Mouse (Mus musculus) brain, embryonic 14.5 days (tissue): ENCODE results near the gene BC004004.
A peak's percentile ranks its signal among the peaks of the same experiment; 100 is the strongest.

Source experiments
- CTCF ChIP-seq: fragments of 200-500 bp; IDR thresholded peaks from 2 replicates; pipeline ENCODE4 v1.5.1; 2012; ENCODE audit warnings: inconsistent platforms, mild to moderate bottlenecking, moderate library complexity, borderline replicate concordance; ENCODE audit not compliant: insufficient read depth, insufficient read length; ENCODE audit errors: extremely low read depth
- POLR2A ChIP-seq: fragments of 200-500 bp; IDR thresholded peaks from 2 replicates; pipeline ENCODE4 v1.6.1; 2012; ENCODE audit warnings: mild to moderate bottlenecking, inconsistent platforms, borderline replicate concordance; ENCODE audit not compliant: poor library complexity, insufficient read depth, insufficient read length, severe bottlenecking; ENCODE audit errors: extremely low read depth

DNA sequence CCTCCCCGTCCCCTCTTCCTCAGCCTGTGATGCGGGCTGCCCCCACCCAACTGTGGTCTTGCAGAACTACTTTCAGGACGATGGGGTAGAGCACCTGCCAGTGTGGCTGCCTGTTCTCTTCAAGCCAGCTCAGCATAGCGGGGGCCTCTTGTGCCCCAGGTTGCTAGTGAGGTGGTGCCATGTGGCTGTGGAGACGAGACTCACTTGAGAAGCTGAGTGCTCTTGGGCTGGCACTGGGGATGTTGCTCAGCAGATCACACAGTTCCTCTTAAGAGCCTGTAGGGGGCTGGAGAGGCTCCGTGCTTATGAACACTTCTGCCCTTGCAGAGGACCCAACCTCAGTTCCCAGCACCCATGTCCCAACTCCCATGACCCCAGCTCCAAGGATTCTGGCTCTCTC is 29.2 kb downstream of the BC004004 start:
- TF ChIP-seq POLR2A: no peak
- peak; percentile 12; the same call in 1 of the 2 replicates for TF ChIP-seq CTCF
